Mouse (Mus musculus) lung, adult 2 months (tissue): ENCODE measurements around the gene Snx29.

Experiments
- CTCF ChIP-seq: fragments of 200-500 bp; IDR thresholded peaks from 2 replicates; pipeline ENCODE4 v1.5.1; 2011; ENCODE audit warnings: mild to moderate bottlenecking, low read length, control low read depth; ENCODE audit not compliant: insufficient read depth
- POLR2A ChIP-seq: fragments of 200-500 bp; IDR thresholded peaks from 2 replicates; pipeline ENCODE4 v1.6.1; 2011; ENCODE audit warnings: low read depth, mild to moderate bottlenecking, control low read depth, low read length, borderline replicate concordance; ENCODE audit errors: extremely low read depth

GRCm38 (mm10) chr16:11570072-11570471, 247.4 kb downstream of the Snx29 start:
- TF ChIP-seq CTCF (no peak), POLR2A (no peak)
